Mouse (Mus musculus) heart, embryonic 11.5 days (tissue): ENCODE results near the gene Itgbl1. TPM values are rescaled to one million over a fixed set of nuclear protein-coding genes. Genes with fewer than 3 reads are reported as not detected.

Source experiments
- ATAC-seq: fragments of 200-750 bp; cut with Nextera tagmentation; replicated peaks from 2 replicates; pipeline ENCODE4 v1.8.0; 2017; ENCODE audit warnings: moderate library complexity; ENCODE audit not compliant: insufficient number of reproducible peaks, low FRiP score, low TSS enrichment
- H3K27ac ChIP-seq: fragments of 300-500 bp; sonication (generic); 2 replicates; pipeline ENCODE4 v1.5.1; 2014; ENCODE audit warnings: mild to moderate bottlenecking, low read depth, low read length
- H3K27me3 ChIP-seq: fragments of 300-500 bp; sonication (generic); 2 replicates; pipeline ENCODE4 v1.6.1; 2014; ENCODE audit warnings: mild to moderate bottlenecking, low read length, mixed read lengths; ENCODE audit not compliant: control insufficient read depth, insufficient read depth
- H3K36me3 ChIP-seq: fragments of 300-500 bp; sonication (generic); 2 replicates; pipeline ENCODE4 v1.6.1; 2014; ENCODE audit warnings: mild to moderate bottlenecking, low read length, moderate library complexity, mixed read lengths; ENCODE audit not compliant: control insufficient read depth, insufficient read depth
- H3K4me1 ChIP-seq: fragments of 300-500 bp; sonication (generic); 2 replicates; pipeline ENCODE4 v1.6.1; 2014; ENCODE audit warnings: low read length; ENCODE audit not compliant: control insufficient read depth, insufficient read depth
- H3K4me2 ChIP-seq: fragments of 300-500 bp; sonication (generic); 2 replicates; pipeline ENCODE4 v1.6.1; 2014; ENCODE audit warnings: mild to moderate bottlenecking, moderate library complexity
- H3K4me3 ChIP-seq: fragments of 300-500 bp; sonication (generic); 2 replicates; pipeline ENCODE4 v1.5.1; 2014; ENCODE audit warnings: low read depth, low read length
- H3K9ac ChIP-seq: fragments of 300-500 bp; sonication (generic); 2 replicates; pipeline ENCODE4 v1.6.1; 2014; ENCODE audit warnings: mild to moderate bottlenecking, low read depth, low read length, moderate library complexity
- H3K9me3 ChIP-seq: fragments of 300-500 bp; sonication (generic); replicated peaks from 2 replicates; pipeline ENCODE4 v1.6.1; 2016; ENCODE audit warnings: low read length; ENCODE audit not compliant: control insufficient read depth
- WGBS: fragments of 180-500 bp; shearing (Covaris S2); extraction: QIAGEN DNeasy Blood & Tissue Kit; methylation state at CpG from one replicate; pipeline ENCODE4 v1.1.7; 2014; ENCODE audit not compliant: insufficient replicate concordance; 5-methylcytosine and 5-hydroxymethylcytosine counted together
- polyA plus RNA-seq: library from polyadenylated mRNA; unstranded; fragments of >200 nt; fragmentation: Nextera tagmentation; extraction: Ambion mirVana; gene quantifications from 2 replicates; pipeline ENCODE4 v1.2.1, GENCODE M21; 2014

Gene Itgbl1
- polyA plus RNA-seq, 1 experiment from 2014 or later = 0.43 TPM

DNA sequence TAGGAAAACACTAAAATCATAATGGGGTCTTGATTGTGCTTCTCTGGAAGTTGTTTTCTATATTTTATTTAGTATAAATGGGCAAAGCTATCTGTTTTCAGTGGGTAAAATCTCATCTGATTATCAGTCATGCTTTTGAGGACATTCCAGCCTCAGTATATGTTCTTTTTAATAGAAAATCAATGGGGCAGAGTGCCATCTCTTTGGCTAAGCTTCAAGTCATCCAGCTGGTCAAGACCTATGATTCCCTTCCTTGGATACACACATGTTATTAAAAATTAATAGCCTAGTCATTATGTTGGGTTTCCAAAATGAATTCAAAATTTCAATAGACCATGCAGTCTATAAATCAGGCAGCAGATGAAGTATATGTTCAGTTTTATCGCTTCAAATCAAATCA is 204.8 kb downstream of the Itgbl1 start:
- Histone ChIP-seq H3K4me3 (no peak overlapping the region), H3K9ac (no peak overlapping the region), H3K27ac (no peak overlapping the region), H3K27me3 (no peaks in the 10 kb centered on the region), H3K9me3 (no peaks in the 10 kb centered on the region), H3K4me1 (no peaks in the 10 kb centered on the region), H3K4me2 (no peak overlapping the region), H3K36me3 (no peaks in the 10 kb centered on the region)
- WGBS = 76% methylated on average over 1 of the region's 1 CpGs
- ATAC-seq = no peak

DNA sequence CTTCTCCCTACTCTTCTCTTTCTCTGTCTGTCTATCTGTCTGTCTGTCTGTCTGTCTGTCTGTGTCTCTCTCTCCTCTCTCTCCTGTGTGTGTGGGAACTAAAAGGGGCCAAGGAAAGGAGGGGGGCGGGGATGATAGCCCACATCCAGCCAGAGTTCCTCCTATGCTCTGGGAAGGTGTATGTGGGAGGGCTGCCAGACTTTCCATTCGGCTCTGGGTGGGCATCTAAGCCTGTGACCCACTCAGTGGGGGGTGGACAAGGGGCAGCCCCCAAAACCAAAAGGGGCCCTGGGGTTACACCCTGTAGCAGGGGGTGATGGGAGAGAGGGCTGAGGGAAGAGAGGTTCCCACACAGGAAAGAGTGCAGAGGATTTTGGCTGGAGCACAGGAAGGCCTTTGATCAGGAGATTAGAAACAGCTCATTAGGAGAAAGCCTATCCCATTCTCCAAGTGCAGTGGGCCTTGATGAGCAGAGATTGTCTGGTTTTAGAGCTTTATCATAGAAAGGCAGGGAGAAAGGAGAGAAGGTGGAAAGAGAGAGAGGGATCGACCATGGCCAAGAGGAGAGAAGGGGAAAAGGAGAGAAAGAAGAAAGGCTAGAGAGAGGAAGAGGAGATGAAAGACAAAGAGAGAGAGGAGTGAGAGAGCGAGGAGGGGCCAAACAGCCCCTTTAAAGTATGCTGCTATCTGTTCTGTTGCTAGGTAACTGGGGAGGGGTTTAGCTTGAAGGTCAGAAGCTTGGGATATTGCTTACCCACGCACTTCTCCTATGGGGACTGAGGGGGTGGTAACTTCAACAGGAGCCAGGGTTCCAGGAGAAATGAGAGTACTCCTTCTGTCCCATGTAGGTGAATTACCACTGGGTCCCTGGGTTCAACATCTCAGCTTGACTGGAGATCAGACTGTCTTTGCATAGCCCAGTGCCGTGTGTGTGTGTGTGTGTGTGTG is 206.3 kb downstream of the Itgbl1 start:
- no peak overlapping the region for H3K4me3 ChIP-seq
- 44% methylated on average over 6 of the region's 6 CpGs for WGBS
- no peak overlapping the region for H3K9ac ChIP-seq
- no peak overlapping the region for H3K27ac ChIP-seq
- no peaks in the 10 kb centered on the region for H3K4me1 ChIP-seq
- ATAC-seq = no peak
- no peaks in the 10 kb centered on the region for H3K36me3 ChIP-seq
- H3K4me2 ChIP-seq = no peak overlapping the region
- H3K27me3 ChIP-seq = no peaks in the 10 kb centered on the region
- no peaks in the 10 kb centered on the region for H3K9me3 ChIP-seq

DNA sequence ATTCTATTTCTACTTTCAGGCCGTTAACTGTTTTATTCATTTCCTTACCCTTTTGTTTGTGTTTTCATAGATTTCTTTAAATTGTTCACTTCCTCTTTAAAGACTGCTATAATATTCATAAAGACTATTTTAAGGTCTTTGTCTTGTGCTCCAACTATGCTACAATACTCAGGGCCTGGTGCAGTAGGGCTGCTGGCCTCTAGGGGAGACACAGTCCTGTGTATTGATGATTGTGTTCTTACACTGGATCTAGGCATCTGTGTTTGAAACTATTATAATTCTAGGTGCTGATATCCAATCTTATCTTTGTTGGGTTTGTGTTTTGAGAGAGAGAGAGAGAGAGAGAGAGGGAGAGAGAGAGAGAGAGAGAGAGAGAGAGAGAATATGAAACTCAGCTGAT is 268.1 kb downstream of the Itgbl1 start:
- Histone ChIP-seq H3K4me1 (no peaks in the 10 kb centered on the region), H3K27ac (no peak overlapping the region), H3K36me3 (no peaks in the 10 kb centered on the region), H3K4me2 (no peak overlapping the region), H3K4me3 (no peak overlapping the region), H3K9ac (no peak overlapping the region), H3K27me3 (no peaks in the 10 kb centered on the region), H3K9me3 (no peaks in the 10 kb centered on the region)
- no peak for ATAC-seq
- 86% methylated on average over 1 of the region's 1 CpGs for WGBS

DNA sequence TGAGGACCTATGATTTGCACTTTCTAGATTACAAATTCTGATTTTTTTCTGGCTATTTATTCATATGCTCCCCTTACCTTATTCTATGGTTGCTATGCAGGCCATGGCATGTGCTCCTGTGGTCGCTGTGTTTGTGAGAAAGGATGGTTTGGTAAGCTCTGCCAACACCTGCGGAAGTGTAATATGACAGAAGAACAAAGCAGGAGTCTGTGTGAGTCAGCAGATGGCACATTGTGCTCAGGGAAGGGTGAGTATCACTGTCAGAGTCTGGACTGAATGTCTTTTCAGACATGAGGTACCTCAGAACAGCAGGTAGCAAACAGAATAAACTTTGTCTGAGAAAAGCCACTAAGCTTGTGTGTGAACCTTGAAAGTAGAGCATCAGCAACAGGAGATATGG is 306.8 kb downstream of the Itgbl1 start:
- no peak overlapping the region for H3K4me3 ChIP-seq
- H3K36me3 ChIP-seq = no peaks in the 10 kb centered on the region
- no peak for ATAC-seq
- no peak overlapping the region for H3K4me2 ChIP-seq
- H3K9me3 ChIP-seq = no peaks in the 10 kb centered on the region
- no peak overlapping the region for H3K9ac ChIP-seq
- no peaks in the 10 kb centered on the region for H3K4me1 ChIP-seq
- no peak overlapping the region for H3K27ac ChIP-seq
- no peaks in the 10 kb centered on the region for H3K27me3 ChIP-seq
- 60% methylated on average over 2 of the region's 2 CpGs for WGBS

DNA sequence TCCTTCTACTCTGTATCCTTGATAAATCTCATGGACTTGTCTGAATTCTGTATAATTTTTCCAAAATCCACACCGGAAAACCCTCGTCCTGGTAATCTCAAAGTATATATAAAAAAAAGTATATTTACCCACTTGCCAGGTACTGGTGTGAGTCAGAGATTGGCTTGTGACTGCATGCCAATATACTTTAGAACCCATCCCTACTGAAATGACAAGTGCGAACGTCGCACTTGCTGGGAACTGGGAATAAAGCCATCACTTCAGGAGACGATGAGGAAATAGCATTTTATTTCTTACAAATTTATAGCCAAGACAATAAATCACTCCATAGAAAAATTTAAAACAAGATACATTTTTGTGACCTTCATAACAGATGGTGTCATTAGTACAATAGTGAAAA is 308.2 kb downstream of the Itgbl1 start:
- Histone ChIP-seq H3K9ac (no peak overlapping the region), H3K4me3 (no peak overlapping the region), H3K27ac (no peak overlapping the region), H3K27me3 (no peaks in the 10 kb centered on the region), H3K36me3 (no peaks in the 10 kb centered on the region), H3K4me1 (no peaks in the 10 kb centered on the region), H3K4me2 (no peak overlapping the region), H3K9me3 (no peaks in the 10 kb centered on the region)
- no peak for ATAC-seq
- 84% methylated on average over 6 of the region's 6 CpGs for WGBS

DNA sequence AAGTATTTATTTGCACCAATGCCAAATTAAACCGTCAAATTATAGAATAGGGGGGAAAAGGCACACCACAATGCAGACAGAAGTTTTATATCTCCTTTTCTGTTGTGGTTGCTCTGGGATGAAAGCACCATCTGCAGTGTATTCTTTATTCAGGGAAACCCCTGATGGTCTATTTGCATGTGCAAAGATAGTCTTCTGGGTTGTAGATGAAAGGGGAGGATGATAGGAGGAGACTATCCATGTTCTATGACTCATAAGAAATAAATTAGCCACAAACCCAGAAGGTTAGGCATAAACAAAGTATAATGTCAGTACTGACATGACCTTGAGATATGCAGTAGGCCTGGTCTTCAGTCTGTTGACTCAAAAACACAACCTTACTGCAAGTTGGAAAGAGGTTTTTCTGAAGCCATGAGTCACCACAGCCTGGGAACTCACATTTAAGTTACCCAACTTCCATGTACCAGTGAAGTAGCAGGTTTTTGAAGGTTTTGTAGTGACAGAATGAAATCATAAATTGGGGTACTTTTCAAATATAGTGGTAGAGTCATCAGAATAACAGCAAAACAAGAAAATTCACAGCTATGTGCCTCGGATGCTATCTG is 330.9 kb downstream of the Itgbl1 start:
- Histone ChIP-seq H3K4me1 (no peaks in the 10 kb centered on the region), H3K4me2 (no peak overlapping the region), H3K27me3 (no peaks in the 10 kb centered on the region), H3K4me3 (no peak overlapping the region), H3K27ac (no peak overlapping the region), H3K9me3 (no peaks in the 10 kb centered on the region), H3K9ac (no peak overlapping the region), H3K36me3 (no peaks in the 10 kb centered on the region)
- ATAC-seq = no peak
- 76% methylated on average over 2 of the region's 2 CpGs for WGBS

Other genes starting within 250 kb of the Itgbl1 start
- gene Nalcn, start 32.8 kb upstream of the Itgbl1 start, polyA plus RNA-seq = 0.09 and 0.11 TPM in 2 replicates